Mouse (Mus musculus): Measurements from ENCODE around the gene Cel. TPM values are rescaled to one million over a fixed set of nuclear protein-coding genes. Genes with fewer than 3 reads are reported as not detected.
A peak's percentile ranks its signal among the peaks of the same experiment; 100 is the strongest.

The Cel gene
- polyA plus RNA-seq, 2 experiments: 0.06 TPM; not detected in 1

DNA sequence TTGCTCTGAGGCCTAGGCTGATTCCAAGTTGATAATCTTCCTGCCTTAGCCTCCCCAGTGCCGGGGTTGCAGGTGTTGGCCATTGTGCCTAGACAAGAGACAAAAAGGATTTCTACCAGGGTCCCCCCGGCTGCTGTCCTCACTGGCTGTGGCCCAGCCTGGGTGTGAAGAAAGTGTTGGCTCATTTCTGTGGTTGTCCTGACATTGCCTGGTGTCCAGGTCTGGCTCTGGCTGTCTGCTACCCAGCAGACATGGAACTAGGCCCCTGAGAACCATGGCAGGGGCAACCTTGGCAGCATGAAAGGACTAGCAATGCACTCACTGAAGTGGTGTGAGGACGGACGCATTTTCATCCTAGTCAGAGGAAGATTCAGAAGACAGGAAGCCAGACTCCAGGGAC lies 33.3 kb downstream of the Cel start:
- DNase-seq (ENCODE audit: low spot score) (no peak), ATAC-seq (ENCODE audit: low FRiP score, low read depth) (no peak)
- Histone ChIP-seq H3K4me1 (ENCODE audit: control insufficient read depth, insufficient read depth, low read length) (peaks cover 54% of the 10 kb centered on the region), H3K27me3 (ENCODE audit: control insufficient read depth, insufficient read depth, low read length) (no peaks in the 10 kb centered on the region), H3K9ac (ENCODE audit: low read depth, low read length, severe bottlenecking) (0 out of 2 replicates have a peak overlapping the region, but pooled peaks have one; percentile 16), H3K4me3 (replicated peaks; ENCODE audit: low read length) (no peak overlapping the region), H3K9me3 (ENCODE audit: control insufficient read depth, low read length) (no peaks in the 10 kb centered on the region), H3K36me3 (ENCODE audit: control insufficient read depth, insufficient read depth, low read length) (no peaks in the 10 kb centered on the region), H3K27ac (replicated peaks; ENCODE audit: low read depth, low read length) (0 out of 2 replicates have a peak overlapping the region, but pooled peaks have one; percentile 39), H3K4me2 (replicated peaks; ENCODE audit: low read depth, low read length, severe bottlenecking) (no peak overlapping the region)
- no peak for TF ChIP-seq POLR2A (IDR thresholded peaks at IDR 0.05; ENCODE audit: borderline replicate concordance, extremely low read depth, insufficient read depth, insufficient read length)
- 77% methylated on average over 4 of the region's 4 CpGs for WGBS

DNA sequence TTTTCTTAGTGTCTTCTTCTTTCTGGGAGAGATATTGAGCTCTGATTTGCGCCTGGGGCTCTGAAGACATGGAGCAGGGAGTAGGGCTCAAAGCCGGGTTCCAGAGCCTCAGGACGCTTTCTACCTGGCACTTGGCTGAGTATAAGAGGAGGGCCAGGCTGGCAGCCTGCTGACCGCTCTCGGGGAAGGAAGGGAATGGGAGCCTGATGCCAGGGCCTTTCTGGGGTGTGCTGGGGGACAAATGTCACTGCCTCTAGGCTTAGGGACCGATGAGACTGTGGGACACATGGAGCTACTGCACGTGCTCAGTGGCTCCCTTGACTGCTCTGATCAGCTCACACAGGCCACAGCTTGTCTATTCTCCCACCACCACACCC lies 34.9 kb downstream of the Cel start:
- H3K9me3 ChIP-seq (ENCODE audit: control insufficient read depth, low read length): no peaks in the 10 kb centered on the region
- peaks cover 56% of the 10 kb centered on the region for H3K4me1 ChIP-seq (ENCODE audit: control insufficient read depth, insufficient read depth, low read length)
- no peak overlapping the region for H3K4me2 ChIP-seq (replicated peaks; ENCODE audit: low read depth, low read length, severe bottlenecking)
- ATAC-seq (ENCODE audit: low FRiP score, low read depth): no peak
- no peak overlapping the region for H3K27ac ChIP-seq (replicated peaks; ENCODE audit: low read depth, low read length)
- DNase-seq (ENCODE audit: low spot score): no peak
- no peak overlapping the region for H3K9ac ChIP-seq (ENCODE audit: low read depth, low read length, severe bottlenecking)
- TF ChIP-seq POLR2A (IDR thresholded peaks at IDR 0.05; ENCODE audit: borderline replicate concordance, extremely low read depth, insufficient read depth, insufficient read length): no peak
- no peak overlapping the region for H3K4me3 ChIP-seq (replicated peaks; ENCODE audit: low read length)
- no peaks in the 10 kb centered on the region for H3K27me3 ChIP-seq (ENCODE audit: control insufficient read depth, insufficient read depth, low read length)
- H3K36me3 ChIP-seq (ENCODE audit: control insufficient read depth, insufficient read depth, low read length): no peaks in the 10 kb centered on the region
- 79% methylated on average over 7 of the region's 7 CpGs for WGBS

DNA sequence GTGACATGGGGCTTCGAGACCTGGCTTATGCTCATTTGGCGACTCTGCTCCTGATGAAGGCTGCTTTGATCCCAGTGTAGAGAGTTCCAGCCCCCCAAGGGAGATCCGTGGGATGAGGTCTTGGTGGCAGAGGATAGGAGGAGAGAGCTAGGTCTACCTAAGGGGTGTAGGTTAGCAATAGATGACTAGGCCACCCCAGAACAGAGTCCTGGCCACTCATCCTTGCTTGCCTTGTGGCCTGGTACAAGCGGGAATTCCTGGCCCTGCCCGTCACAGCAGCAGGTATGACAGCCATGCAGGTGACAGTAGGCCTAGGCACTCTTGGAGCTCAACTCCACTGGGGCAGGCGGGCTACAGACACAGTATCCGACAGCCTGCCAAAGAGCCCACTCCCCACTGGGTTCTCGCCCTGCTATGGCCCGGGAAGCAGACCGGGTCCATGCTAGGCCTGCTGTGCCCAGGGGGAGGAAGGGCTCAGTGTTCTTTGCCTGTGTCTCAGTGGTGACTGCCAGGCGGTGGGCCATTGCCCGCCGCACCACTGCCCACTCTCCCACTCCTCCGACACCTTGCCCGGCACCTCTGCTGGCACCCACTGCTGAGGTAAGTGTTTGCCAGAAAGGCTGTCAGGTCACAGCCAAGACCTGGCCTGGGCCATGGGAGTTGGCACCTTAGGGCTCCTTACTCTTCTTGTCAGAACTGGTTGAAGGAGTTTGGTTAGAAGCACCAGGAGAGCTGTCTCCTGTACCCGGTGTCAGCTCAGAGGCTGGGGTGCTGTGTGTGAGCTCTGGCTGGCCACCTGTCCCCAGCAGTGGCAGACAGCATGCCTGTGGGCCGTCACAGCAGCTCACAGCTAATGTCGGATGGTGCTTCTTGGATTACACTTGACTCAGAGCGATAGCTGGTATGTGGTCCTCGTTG lies 35.5 kb downstream of the Cel start:
- H3K4me1 ChIP-seq (ENCODE audit: control insufficient read depth, insufficient read depth, low read length): peaks cover 53% of the 10 kb centered on the region
- H3K27ac ChIP-seq (replicated peaks; ENCODE audit: low read depth, low read length): no peak overlapping the region
- H3K4me2 ChIP-seq (replicated peaks; ENCODE audit: low read depth, low read length, severe bottlenecking): no peak overlapping the region
- no peaks in the 10 kb centered on the region for H3K27me3 ChIP-seq (ENCODE audit: control insufficient read depth, insufficient read depth, low read length)
- WGBS: 89% methylated on average over 20 of the region's 20 CpGs
- H3K4me3 ChIP-seq (replicated peaks; ENCODE audit: low read length): no peak overlapping the region
- H3K9me3 ChIP-seq (ENCODE audit: control insufficient read depth, low read length): no peaks in the 10 kb centered on the region
- DNase-seq (ENCODE audit: low spot score) (no peak), ATAC-seq (ENCODE audit: low FRiP score, low read depth) (no peak)
- no peaks in the 10 kb centered on the region for H3K36me3 ChIP-seq (ENCODE audit: control insufficient read depth, insufficient read depth, low read length)
- no peak overlapping the region for H3K9ac ChIP-seq (ENCODE audit: low read depth, low read length, severe bottlenecking)
- TF ChIP-seq POLR2A (IDR thresholded peaks at IDR 0.05; ENCODE audit: borderline replicate concordance, extremely low read depth, insufficient read depth, insufficient read length): no peak

DNA sequence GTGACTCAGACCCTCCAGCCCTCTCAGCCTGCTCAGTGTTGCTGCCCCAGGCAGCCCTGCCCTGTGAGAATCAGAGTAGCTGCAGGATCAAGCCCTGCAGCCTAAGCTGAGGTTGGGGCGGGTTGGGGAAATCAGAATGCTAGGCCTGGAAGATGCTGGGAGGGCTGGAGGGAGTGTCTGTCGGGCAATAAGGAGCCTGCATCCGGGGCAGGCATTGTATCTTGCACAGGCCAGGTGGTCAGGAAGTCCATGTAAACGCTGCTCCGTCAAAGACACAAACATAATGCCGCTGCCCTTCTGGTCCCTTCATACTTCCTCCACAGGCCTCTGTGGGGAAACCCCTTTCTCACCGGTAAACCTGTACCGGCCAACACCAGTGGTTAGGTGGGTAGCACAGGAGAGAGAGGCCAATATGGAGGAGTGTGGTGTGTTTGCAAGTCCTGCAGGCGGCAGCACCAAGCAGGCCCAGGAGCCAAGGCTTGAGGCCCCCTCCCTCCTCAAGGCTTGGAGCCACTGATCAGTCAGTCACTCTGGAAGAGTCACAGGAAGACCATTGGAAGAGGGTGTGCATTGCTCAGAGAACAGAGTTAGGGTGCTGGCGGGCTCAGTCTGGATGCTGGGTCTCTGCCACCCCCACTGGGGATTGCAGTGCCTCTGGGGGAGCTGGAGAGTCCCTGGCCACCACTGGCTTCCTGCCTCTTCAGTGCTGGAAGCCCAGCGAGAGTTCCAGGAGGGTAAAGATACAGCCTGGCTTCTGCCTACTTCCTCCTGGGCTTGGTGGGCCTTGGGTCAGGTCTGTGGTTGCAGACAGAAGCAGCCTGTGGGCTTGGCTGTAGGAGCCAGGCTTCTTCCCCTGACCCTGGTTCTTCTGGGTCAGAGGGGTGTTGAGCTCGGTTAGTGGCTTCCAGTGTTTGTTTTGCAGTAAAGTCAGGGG lies 37.0 kb downstream of the Cel start:
- Histone ChIP-seq H3K27ac (replicated peaks; ENCODE audit: low read depth, low read length) (peak overlapping the region; percentile 58), H3K36me3 (ENCODE audit: control insufficient read depth, insufficient read depth, low read length) (no peaks in the 10 kb centered on the region), H3K9me3 (ENCODE audit: control insufficient read depth, low read length) (no peaks in the 10 kb centered on the region), H3K4me3 (replicated peaks; ENCODE audit: low read length) (no peak overlapping the region), H3K27me3 (ENCODE audit: control insufficient read depth, insufficient read depth, low read length) (no peaks in the 10 kb centered on the region), H3K4me1 (ENCODE audit: control insufficient read depth, insufficient read depth, low read length) (peaks cover 55% of the 10 kb centered on the region), H3K9ac (ENCODE audit: low read depth, low read length, severe bottlenecking) (no peak overlapping the region), H3K4me2 (replicated peaks; ENCODE audit: low read depth, low read length, severe bottlenecking) (no peak overlapping the region)
- TF ChIP-seq POLR2A (IDR thresholded peaks at IDR 0.05; ENCODE audit: borderline replicate concordance, extremely low read depth, insufficient read depth, insufficient read length): no peak
- DNase-seq (ENCODE audit: low spot score) (no peak), ATAC-seq (ENCODE audit: low FRiP score, low read depth) (no peak)
- 48% methylated on average over 12 of the region's 12 CpGs for WGBS

Measured in limb, embryonic 14.5 days (tissue).